Mouse (Mus musculus): ENCODE measurements around the gene Ddx41. TPM values are rescaled to one million over a fixed set of nuclear protein-coding genes. Genes with fewer than 3 reads are reported as not detected.
A peak's percentile ranks its signal among the peaks of the same experiment; 100 is the strongest.
"Not testable (repeated sequence)": the region's sequence is repeated elsewhere in the genome, so short reads cannot be mapped to it uniquely, and the experiment has no call there.

Ddx41 gene
- total RNA-seq (2021), result 10 to 100 TPM; 12.7 to 13.7 TPM
- long read RNA-seq, experiment 1, transcript Ddx41-201 (17 exons, 2,205 nt), result major isoform, 21 of 28 reads
- long read RNA-seq, experiment 1, partial matches to known transcripts, result 1 of 28 reads
- long read RNA-seq, experiment 1, other reads (novel, unspliced or antisense), result 6 of 28 reads
- long read RNA-seq, experiment 2, transcript Ddx41-201 (17 exons, 2,205 nt), result major isoform, 23 of 27 reads
- long read RNA-seq, experiment 2, partial matches to known transcripts, result 2 of 27 reads
- long read RNA-seq, experiment 2, other reads (novel, unspliced or antisense), result 2 of 27 reads

DNA sequence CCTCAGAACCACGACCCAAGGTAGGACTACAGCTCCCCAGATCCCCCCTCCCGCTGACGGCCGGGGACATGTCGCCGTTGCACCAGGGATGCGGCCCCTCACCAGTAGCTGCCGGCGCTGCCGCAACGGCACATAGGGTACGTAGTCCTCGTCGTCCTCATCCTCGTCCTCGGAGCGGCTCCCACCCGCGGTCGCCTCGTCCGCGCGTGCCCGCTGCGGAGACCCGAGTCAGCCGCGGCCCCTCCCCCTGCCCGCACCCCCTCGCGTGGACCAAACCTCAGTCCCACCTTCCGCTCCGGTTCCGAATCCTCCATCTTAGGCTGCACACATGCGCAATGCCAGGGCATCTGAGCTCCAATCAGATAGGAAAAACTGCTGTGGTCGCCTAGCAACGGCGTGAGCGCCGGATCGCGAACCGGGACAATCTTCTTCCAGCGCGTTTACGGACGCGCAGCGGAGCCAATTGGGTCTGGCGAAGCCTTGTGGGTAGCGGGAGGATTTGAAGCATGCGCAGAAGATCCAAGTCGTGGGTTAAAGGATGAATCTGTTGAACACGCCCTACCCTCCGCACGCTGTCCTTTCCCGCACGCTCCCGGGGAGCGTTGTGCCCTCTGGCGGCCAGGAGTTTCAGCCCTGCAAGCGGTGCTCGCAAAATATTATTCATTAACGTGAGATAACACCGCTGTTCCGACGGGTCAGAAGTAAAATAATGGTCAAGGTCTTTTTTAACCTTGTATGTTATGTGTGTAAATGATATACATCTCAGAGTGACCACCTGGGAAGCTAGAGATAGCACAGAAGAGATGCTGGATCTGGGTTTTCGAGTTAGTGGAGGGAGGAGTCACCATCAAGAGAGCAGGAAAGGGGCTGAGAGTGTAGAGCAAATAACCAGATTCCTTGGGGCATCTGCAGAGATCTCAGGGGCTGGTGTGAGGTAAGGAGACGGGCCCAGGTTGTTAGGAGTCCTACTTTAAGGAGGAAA, at the start of gene Ddx41:
Gene Ddx41 (minus strand): TSS at position 465 of the 982 bp plus-strand sequence.
- DNase-seq, result peak; percentile 96

DNA sequence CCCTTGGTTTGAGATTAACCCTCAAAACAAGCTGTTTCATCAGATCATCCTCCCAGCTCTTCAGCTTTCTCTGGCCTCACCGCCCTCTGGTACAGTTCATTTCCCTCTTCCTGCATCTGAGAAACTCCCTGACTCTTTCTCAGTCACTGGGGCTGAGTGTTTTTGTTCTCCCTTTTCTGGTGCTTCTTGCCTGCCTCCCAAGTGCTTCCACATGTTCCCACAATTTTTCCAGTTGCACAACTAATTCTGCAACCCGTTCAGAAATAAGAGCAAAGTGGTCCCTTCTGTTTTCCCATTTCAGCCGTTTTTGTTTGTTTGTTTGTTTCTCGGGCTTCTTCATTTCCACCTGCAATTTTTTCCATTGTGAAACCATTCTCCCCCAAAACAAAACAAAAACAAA, 41.6 kb upstream of the Ddx41 start:
- no peak for DNase-seq

DNA sequence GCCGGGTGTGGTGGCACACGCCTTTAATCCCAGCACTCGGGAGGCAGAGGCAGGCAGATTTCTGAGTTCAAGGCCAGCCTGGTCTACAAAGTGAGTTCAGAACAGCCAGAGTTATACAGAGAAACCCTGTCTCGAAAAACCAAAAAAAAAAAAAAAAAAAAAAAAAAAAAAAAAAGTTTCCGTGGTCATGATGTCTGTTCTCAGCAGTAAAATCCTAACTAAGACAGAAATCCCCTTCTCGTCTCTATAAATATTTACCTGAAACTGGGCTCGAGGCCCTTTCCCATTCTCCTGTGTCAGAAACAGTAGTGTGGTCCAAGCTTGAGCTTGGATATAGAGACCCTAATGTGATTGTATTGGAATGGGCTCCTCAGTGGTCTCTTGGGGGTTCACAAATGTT, 40.4 kb upstream of the Ddx41 start:
- DNase-seq, result not testable (repeated sequence)

DNA sequence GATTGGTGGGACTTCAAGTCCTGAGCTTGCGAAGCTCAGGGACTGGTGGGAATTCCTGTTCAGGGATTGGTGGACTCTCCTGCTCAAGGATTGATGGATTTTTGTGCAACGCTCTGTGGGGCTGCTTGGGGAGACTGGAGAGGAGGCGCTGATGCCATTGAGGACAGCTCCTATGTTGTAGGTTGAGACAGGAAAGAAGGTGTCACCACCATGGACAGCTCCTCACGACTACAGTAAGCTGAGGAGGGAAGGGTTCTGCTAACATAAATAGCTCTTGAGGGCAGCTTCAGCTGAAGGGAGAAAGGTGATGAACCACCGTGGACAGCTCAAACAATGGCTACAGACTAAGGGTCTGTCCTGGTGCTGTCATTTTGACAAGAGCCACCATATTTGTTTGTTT, 39.5 kb upstream of the Ddx41 start:
- no peak for DNase-seq

DNA sequence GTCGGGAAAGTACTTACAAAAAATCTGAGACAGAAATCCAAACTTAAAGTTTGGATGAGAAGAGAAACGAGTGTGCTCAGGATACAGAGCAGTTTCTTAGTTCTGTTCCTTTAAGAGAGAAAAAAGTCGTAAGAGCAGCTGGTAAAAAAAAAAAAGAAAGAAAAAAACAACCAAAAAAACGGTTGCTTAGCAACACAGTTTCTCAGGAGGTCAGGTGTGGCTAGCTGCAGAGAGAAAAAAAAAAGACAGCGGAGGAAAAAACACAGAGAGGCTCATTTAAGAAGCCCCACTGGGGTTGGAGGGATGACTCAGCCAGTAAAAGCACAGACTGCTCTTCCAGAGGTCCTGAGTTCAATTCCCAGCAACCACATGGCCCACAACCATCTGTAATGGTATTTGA, 37.9 kb upstream of the Ddx41 start:
- DNase-seq, result no peak

DNA sequence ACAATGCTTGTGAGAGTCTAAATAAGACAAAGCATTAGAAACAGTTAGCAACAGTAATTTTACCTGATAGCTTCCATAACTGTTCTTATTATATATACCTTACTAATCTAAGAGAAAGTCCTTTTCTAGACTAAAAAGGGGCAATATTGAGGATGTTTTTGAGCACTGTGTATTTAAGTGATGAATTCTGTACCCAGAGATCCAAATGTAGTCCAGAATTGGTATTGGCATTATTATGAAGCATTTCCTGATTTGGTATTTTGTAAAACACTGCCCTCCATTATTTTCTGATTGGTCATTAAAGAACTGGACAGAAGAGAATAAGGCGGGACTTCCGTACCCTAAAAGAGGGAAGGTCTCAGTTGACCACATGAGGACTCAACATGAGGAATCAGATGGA, 37.0 kb upstream of the Ddx41 start, which contains the start of gene Tmed9:
Gene Tmed9 (plus strand): TSS at position 301 of the 400 bp plus-strand sequence.
- DNase-seq, result no peak

DNA sequence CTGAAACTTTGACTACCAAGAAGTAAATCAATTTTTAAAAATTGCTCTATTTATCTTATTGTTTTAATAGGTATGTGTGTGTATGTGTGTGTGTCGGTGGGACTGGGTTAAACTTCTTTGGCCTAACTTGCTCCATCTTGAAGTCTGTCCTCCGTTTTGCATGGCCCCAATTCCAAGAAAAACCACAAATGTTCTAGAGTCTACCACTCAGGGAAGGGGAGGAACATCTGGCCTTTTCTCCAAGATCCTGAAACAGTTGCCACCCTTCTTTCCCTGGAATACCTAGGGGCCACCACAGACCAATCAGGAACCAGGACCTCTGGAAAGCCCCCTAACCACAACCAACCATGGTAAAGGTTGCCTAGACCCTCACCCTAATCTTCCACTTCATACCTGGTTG, 35.5 kb upstream of the Ddx41 start:
- no peak for DNase-seq

DNA sequence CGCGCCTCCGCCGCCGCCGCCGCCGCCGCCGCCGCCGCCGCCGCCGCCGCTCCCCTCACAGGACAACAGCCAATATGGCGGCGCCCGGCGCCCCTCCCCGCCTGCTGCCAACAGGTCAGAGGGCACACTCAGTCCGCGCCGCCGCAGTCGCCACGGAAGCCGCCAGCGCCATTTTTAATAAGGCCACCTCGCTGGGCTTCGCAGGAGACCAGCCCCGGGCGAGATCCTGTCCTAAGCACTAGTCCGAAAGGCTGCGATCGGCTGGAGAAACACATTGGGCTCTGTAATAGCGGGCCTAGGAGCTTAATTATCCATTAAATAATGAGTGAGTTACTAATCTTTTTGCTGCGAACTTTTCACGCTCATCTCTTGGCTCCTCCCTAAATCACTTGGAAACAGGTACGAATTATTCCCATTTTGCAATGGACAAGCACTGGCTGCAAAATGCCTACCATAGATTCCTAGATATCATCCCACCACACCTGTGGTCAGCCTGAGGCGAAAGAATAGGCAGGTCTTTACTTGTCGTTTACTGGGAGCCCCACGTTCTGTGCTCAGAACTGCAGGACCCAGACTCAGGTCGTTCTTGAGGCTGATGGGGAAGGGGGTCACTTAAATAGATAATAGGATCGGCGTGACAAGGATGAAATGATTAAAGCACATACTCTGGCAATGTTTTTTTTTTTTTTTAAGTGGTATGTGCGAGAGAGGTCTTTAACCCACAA, 34.7 kb upstream of the Ddx41 start, which contains the start of gene Fam193b:
Gene Fam193b (minus strand): TSS at position 94 of the 725 bp plus-strand sequence.
- peak; percentile 96 for DNase-seq

DNA sequence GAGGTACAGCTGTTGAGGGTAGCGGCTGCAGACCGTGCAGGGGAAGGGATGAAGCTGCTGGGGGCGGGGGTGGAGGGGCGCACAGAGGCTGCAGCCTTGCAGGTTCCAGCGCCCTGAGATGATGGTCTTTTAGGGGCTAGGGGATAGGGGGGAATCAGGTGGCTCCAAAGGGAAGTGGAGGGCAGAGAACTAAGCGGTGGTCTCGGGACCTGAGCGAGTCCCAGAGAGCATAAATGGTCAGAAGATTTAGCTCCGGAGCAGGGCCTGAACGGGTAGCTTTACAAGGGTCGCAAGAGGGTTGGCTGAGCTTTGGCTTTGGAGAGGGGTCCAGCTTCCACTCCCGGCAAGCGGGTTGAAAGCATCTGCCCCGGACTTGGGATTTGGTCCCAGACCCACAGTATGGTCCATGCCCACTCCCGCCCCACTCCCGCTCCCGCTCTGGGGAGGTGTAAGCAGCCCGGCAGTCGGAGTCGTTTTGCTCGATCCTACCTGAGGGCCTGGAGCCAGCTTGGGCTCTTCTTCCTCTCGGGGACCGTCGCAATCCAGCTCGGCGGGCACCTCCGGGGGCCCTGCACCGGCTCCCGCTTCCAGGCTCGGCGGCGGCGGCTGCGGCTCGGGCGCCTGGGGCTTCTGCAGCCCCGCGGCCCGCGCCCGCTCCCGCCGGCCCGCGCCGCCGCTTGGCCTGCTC, 34.0 kb upstream of the Ddx41 start:
- DNase-seq, result peak; percentile 51

DNA sequence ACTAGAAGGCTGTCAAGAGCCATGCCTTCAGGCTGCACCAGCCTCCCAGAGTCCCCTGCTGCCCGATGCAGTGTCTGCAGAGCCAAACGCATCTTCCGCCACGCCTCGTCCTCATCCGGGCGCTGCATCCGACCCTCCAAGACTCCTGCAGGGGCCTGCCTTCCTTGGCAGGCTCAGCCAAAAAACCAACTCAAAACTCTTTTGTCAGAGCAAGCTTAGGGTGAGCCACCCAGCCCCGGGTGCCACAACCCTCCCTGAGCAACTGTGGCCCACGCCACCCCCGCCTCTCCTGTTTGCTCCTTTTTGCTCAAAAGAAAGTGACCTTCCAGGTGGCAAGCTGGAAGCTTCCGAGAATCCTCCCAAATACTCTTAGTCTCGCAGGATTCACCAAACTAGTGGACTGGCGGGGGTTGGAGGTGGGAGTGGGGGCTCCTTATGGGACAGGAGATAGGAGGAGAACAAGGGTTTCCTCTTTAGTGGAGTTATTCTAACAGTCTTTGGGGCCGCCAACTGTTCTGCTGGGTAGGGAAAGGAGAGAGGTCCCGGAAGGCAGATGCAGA, 33.3 kb upstream of the Ddx41 start:
- DNase-seq, result no peak

DNA sequence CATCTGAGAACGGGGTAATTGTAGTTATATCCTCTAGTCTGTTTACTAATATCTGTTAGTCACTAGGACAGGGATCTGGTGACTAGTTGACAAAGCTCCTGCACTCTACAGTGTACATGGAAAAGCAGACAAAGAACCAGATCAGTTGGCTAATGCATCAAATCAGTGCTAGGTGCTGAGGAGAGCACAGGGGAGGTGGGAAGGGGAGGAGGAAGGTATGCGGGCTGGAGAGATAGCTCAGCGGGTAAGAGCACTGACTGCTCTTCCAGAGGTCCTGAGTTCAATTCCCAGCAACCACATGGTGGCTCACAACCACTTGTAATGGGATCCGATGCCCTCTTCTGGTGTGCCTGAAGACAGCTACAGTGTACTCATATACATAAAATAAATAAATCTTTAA, 32.1 kb upstream of the Ddx41 start:
- not testable (repeated sequence) for DNase-seq

DNA sequence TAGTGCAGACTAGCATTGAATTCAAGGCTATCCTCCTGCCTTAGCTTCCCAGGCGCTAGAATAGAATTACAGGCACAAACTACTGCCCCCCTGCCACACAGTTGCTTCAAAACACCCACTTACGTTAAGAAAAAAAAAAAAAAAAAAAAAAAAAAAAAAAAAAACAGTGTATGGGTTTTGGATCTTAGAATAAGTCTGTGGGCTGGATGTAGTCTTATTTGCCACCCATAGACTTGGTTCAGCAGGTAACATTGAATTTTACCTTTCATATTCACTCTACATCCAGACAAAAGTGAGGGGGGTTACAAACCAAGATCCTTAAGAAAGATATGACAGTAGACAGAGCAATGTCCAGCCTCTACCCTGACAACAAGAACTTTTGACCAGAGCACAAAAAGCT, 31.5 kb upstream of the Ddx41 start:
- no peak for DNase-seq

DNA sequence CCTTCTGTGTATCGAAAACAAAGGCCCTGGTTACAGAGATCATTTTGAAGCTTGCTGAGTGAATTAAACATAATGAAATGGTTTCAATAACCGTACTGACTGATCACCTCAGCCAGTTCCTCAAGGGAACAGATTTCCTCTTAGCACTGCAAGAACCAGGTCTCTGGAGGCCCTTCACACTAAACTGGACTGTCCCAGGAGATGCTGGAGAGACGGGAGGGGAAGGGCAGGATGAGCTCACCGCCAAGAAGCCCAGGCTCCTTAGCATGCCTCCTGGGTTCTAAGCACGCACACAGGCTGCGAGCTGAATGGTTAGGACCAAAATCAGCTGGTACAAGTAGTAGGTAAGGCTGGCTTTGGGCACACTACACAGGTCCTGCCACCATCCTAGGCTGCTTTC, 30.5 kb upstream of the Ddx41 start:
- no peak for DNase-seq

DNA sequence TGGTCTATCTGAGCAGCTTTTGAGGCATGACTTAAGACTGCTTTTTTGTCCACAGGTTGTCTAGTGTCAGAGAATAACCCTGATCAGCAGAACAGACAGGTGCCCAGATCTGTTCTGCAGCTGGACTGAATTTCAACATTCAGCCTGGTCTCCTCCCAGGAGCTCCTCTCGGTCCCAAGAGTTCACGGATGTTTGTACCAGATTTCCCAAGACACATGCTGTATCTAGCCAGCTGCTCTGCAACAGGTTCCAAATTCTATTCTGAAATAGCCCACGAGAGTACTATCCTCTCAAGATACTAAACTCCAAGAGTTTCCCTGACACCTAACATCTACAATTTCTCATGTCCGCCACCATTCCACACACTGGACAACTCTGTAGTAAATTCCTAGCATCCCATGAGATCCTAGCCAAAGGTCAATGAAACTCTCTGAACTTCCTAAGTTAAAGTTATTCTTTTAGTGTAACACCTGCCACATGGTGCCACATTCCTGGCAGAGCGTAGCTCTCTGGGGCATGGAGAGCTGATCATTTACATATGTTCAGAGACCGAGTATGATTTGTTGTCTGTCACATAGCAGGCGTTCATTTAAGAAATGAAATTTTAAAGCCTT, 26.9 kb upstream of the Ddx41 start:
- DNase-seq, result no peak

DNA sequence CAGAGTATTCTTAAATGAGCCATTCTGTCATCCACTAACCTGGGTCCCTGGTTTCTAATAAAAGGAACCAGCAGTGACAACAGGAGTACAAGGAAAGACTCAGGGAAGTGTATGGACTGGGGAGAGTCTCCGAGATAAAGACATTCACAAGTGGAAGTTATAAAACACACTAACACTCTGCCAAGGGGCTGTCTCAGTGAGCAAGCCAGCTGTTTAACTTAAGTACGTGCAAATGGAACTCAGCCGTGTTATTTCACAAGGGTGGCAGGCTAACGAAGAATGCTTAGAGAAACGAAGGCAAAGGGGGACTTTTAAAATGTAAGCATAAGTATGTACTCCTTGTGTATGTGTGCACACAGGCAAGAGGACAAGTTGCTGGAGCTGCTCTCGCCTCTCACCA, 21.0 kb upstream of the Ddx41 start:
- no peak for DNase-seq

DNA sequence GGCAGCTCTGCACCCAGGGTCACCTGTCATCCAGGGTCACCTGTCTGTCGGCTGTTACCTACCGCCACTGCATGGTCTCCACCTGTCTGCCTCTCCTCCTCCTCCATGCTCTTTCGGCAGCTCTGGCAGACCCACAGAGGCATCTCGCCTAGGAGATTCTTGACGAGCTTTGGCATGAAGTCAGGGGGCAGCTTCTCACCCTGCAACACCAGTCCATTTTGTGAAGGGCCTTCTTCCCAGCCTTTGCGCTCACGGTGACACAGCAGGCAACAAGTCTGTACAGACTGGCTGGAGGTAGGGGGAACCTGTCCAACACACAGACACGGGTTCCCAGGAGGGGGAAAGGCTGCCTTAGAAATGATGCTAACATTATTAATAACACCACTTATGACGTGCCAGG, 19.5 kb upstream of the Ddx41 start:
- DNase-seq, result no peak

DNA sequence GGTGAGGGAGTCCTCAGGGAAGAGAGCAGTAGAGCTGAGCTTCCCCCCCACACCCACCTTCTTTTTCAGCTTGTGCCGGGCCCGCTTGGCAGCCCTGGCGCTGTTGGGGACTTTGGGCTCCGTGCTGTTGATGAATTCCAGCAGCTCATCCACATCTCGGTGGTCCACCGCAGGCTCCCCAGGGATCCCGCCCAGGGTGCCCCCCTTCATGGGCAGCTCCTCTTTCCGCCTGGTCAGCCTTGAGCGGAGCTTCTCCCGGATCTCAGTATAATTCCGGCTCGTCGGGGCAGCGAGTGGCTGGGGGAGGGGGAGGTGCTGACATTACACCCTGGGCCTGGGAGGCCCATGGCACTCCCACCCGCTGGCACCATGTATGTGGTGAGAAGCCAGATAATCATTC, 12.6 kb upstream of the Ddx41 start:
- DNase-seq, result no peak

DNA sequence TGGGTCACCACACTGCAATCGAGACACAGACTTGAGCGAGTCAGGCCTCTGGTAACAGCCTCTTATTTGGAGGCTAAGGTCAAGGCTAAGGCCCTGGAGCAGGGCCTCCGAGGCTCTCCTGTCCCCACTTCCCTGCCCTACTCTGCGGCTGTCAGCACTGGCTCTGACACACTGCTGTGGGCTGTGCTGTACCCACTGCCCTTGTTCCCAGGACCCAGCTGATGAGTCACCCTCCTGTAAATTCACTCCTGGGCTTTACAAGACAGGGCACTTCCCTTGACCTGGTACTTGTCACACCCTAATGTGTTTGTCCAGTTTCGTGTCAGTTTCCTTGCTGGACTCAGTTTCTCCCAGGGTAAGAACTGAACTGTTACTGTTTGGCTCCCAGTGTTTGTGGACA, 12.0 kb upstream of the Ddx41 start:
- DNase-seq, result no peak

DNA sequence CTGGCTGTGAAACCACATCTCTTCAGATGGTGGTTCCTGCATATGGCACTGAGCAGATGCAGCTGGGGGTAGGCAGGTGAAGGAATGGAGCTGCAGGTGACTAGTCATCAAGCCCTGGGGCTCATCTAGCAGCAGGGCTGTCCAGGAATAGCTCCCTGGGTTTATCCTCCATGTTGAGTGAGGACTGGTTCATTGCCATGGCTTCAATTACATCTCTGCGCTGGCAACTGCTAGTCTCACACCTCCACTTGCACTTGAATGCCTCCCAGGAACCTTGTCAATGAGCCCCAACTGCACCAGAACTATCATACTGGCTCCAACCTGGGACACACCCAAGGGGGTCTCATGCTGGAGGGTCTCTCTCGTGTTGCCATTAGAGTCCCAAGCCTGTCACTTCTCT, 11.5 kb upstream of the Ddx41 start:
- DNase-seq, result no peak

DNA sequence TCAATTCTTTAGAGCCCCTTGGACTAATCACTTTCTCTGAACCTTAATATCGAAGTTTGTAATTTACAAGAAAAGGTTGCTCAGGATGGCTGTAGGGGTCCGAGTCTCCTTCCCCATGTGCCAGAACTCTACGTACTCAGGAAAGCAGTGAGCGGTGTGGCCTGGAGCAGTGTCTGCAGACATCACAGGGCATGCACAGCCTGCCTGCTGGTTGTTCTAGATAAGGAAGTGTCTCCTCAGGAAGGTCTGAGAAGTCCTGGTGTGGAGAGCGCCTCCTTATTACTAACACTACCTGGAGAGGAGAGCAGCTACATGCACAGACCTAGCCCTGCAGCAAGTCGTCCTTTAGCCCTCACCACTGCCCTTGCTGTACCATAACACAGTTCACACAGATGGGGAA, 8.3 kb upstream of the Ddx41 start:
- DNase-seq, result no peak

DNA sequence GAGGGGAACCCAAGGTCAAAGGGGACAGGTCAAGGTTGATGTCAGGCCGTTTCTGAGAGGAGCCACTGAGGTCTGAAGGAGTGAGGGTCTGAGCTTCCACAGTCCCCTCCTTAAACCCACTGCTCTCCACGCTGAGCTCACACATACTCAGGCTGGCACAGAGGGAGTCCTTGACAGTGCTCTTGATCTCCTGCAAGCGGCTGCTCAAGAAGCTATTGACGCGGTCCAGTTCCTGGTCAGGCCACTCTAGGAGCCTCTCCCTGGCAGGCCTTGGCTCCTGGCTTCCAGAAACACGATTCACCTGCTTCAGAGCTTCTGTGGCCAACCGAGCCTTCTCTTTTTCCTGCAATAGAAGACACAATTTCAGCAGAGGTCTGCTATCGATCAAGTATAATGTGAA, 7.0 kb upstream of the Ddx41 start:
- DNase-seq, result no peak
